Comparison of ENCODE assay signal across 16 mouse cellular contexts in genomic region chr15:90597715-90598497, GRCm38 (mm10).
"Had no signal": no experiment of that assay in that cellular context is flagged by ENCODE, and none has a peak within 500 bp of the region (broad histone marks: within the 10 kb centered on the region; RNA-seq: fewer than 3 reads in every experiment).

No protein-coding gene starts in this region.

- H3K4me3 ChIP-seq: left cerebral cortex, adult 2 months; limb, embryonic 10.5 days; liver, embryonic 15.5 days; midbrain, embryonic 13.5 days; neural tube, embryonic 13.5 days had no signal

- H3K9me3 ChIP-seq: limb, embryonic 10.5 days; liver, embryonic 15.5 days; midbrain, embryonic 13.5 days; neural tube, embryonic 13.5 days had no signal

- H3K36me3 ChIP-seq: limb, embryonic 10.5 days; liver, embryonic 15.5 days; midbrain, embryonic 13.5 days; neural tube, embryonic 13.5 days had no signal

- H3K4me2 ChIP-seq: liver, embryonic 11.5 days; liver, embryonic 15.5 days; midbrain, embryonic 13.5 days; neural tube, embryonic 13.5 days had no signal

- H3K9ac ChIP-seq: liver, embryonic 15.5 days; midbrain, embryonic 13.5 days; neural tube, embryonic 13.5 days had no signal

- H3K27me3 ChIP-seq: liver, embryonic 15.5 days; midbrain, embryonic 13.5 days; neural tube, embryonic 13.5 days had no signal

- ATAC-seq: lung, postnatal 0 days; midbrain, embryonic 13.5 days had no signal

- H3K4me1 ChIP-seq: liver, embryonic 15.5 days; midbrain, embryonic 13.5 days; neural tube, embryonic 13.5 days had no signal

- DNase-seq: kidney, adult 8-10 months; kidney, postnatal 36 days; lung, adult 2 months; lung, postnatal 36 days; retina, postnatal 1 day; right cerebral cortex, postnatal 4 days; spleen, adult 18-20 months; thymus, adult 18-20 months; thymus, postnatal 14 days had no signal

- H3K27ac ChIP-seq: left cerebral cortex, adult 2 months; limb, embryonic 10.5 days; liver, embryonic 15.5 days; midbrain, embryonic 13.5 days; neural tube, embryonic 13.5 days had no signal
